ENCODE assay signal across 8 mouse cellular contexts in the genomic region with DNA sequence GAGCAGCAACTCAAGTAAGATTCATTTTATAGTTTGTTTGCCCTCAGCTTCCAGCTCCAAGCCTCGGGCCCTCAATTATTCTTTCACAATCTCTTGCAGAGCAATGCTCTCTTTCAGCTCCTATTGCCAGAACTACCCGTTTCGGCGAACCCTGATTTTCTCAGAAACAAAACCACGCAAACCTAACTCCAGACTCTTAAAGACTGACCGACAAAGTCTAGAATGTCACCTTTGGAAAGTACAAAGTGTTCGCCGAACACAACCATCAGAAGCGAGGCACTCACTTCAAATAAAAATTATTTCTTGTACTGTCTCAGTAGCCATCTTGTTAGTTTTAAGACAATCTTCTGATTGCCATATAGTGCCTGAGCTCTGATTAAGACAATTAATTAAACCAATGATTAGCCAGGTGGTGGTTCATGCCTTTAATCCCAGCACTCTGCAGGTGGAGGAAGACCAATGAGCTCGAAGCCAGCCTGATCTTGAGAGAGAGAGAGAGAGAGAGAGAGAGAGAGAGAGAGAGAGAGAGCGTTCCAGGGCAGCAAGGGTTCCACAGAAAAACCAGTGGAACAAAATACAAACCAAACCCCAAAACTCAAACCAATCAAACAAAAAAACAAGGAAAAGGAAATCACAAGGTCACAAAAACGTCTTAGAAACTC. TPM values are rescaled to one million over a fixed set of nuclear protein-coding genes. Genes with fewer than 3 reads are reported as not detected.
DNase-seq lines count a peak whose midpoint lies in the region; ATAC-seq and TF ChIP-seq lines count a peak whose summit lies in the region.

No protein-coding gene starts in this region.

- DNase-seq in cerebellum, adult 11-12 months: peak; percentile 27
- DNase-seq in cerebellum, adult 11 months: no peak
- no peak for DNase-seq in thymus, adult 2 months
- no peak for DNase-seq in thymus, postnatal 25 days
- no peak for DNase-seq in layer of hippocampus, adult 9-11 months
- no peak for DNase-seq in spleen, postnatal 14 days (ENCODE audit: low spot score in 2 of 2)

- H3ac ChIP-seq in myocyte (ENCODE audit: control insufficient read depth, insufficient read length): peak overlapping the region; percentile 22

- no peak for TF ChIP-seq POLR2A in thymus, adult 2 months (IDR thresholded peaks at IDR 0.05; ENCODE audit: control insufficient read depth, extremely low read depth, insufficient read depth, low read length, poor library complexity)
- TF ChIP-seq POLR2A in myocyte (IDR thresholded peaks at IDR 0.05; ENCODE audit: insufficient read length, low read depth): no peak

- peaks cover 8% of the 10 kb centered on the region for H3K4me1 ChIP-seq in thymus, adult 2 months (replicated peaks; ENCODE audit: control insufficient read depth, insufficient read depth, low read length)
- 0 out of 2 replicates have a peak, but pooled peaks cover 12% of the 10 kb centered on the region for H3K4me1 ChIP-seq in kidney, embryonic 15.5 days

- peak overlapping the region; percentile 91 for H3K4me2 ChIP-seq in kidney, embryonic 15.5 days
- peak overlapping the region; percentile 86 for H3K4me2 ChIP-seq in myocyte (ENCODE audit: low read depth)

- H3K9me3 ChIP-seq in kidney, embryonic 15.5 days (replicated peaks): no peaks in the 10 kb centered on the region

- H3K27ac ChIP-seq in thymus, adult 2 months (ENCODE audit: control insufficient read depth, insufficient read depth, low read length): no peak overlapping the region
- peak overlapping the region; percentile 57 for H3K27ac ChIP-seq in kidney, embryonic 15.5 days

- ATAC-seq in kidney, embryonic 15.5 days (replicated peaks; ENCODE audit: low FRiP score): no peak

- peak overlapping the region; percentile 82 for H3K4me3 ChIP-seq in thymus, adult 2 months (ENCODE audit: control insufficient read depth, insufficient read depth, low read length)
- H3K4me3 ChIP-seq in kidney, embryonic 15.5 days (replicated peaks): peak overlapping the region; percentile 80
- H3K4me3 ChIP-seq in myocyte: peak overlapping the region; percentile 42

- H3K79me2 ChIP-seq in myocyte (ENCODE audit: control insufficient read depth, insufficient read depth): peaks cover 38% of the 10 kb centered on the region

- H3K9ac ChIP-seq in kidney, embryonic 15.5 days: peak overlapping the region; percentile 78

- no peak for TF ChIP-seq CTCF in thymus, adult 2 months (IDR thresholded peaks at IDR 0.05; ENCODE audit: borderline replicate concordance, control insufficient read depth, extremely low read depth, insufficient read depth, low read length, poor library complexity)

- H3K36me3 ChIP-seq in thymus, adult 2 months (ENCODE audit: control insufficient read depth, insufficient read depth, low read length): no peaks in the 10 kb centered on the region
- H3K36me3 ChIP-seq in kidney, embryonic 15.5 days: peaks cover 9% of the 10 kb centered on the region; the same call in 1 of the 2 replicates
- peaks cover 4% of the 10 kb centered on the region for H3K36me3 ChIP-seq in myocyte (ENCODE audit: control insufficient read depth, insufficient read depth)

- no peaks in the 10 kb centered on the region for H3K27me3 ChIP-seq in thymus, adult 2 months (ENCODE audit: control insufficient read depth, insufficient read depth, low read length)
- H3K27me3 ChIP-seq in kidney, embryonic 15.5 days: no peaks in the 10 kb centered on the region
- no peaks in the 10 kb centered on the region for H3K27me3 ChIP-seq in myocyte (ENCODE audit: control insufficient read depth, insufficient read depth, insufficient read length)

- 61% methylated on average over 12 of the region's 12 CpGs for WGBS in thymus, adult 2 months
- 71% methylated on average over 12 of the region's 12 CpGs for WGBS in kidney, embryonic 15.5 days

TF ChIP-seq in myocyte, 11 proteins besides CTCF, POLR2A, EP300 and RAD21:
- TF ChIP-seq TCF12 (IDR thresholded peaks at IDR 0.05; ENCODE audit: insufficient read depth, poor library complexity, severe bottlenecking): no peak
- no peak for TF ChIP-seq MYOG (IDR thresholded peaks at IDR 0.05; ENCODE audit: control insufficient read depth in 1 of 3, insufficient read depth in 1 of 3, insufficient read length in 2 of 3, low read depth in 2 of 3)
- TF ChIP-seq USF1 (IDR thresholded peaks at IDR 0.05; ENCODE audit: low read depth): no peak
- no peak for TF ChIP-seq TCF3 (IDR thresholded peaks at IDR 0.05; ENCODE audit: insufficient read length, low read depth)
- TF ChIP-seq SRF (IDR thresholded peaks at IDR 0.05; ENCODE audit: control insufficient read depth, insufficient read length, low read depth): no peak
- no peak for TF ChIP-seq MAX (IDR thresholded peaks at IDR 0.05; ENCODE audit: low read depth)

RNA-seq across cellular contexts. Expression of gene Acat1, which starts 0.7 kb away (rescaled TPM):
- polyA plus RNA-seq in thymus, adult 2 months (2012; rRNA removed): 24.1 and 28.8 TPM in 2 replicates
- polyA plus RNA-seq in kidney, embryonic 15.5 days (2015; fragmentation: Nextera tagmentation; extraction: Ambion mirVana): 115 and 118 TPM in 2 replicates
- 34.9 TPM for polyA plus RNA-seq in myocyte (2012; fragmentation: generic; extraction: Trizol)
